Mouse (Mus musculus) right cerebral cortex, postnatal 25 days (tissue): ENCODE results near the gene Sympk.

Experiments used
- DNase-seq: peaks from one replicate; pipeline ENCODE4 v3.0.0; 2022

Sympk gene

DNA sequence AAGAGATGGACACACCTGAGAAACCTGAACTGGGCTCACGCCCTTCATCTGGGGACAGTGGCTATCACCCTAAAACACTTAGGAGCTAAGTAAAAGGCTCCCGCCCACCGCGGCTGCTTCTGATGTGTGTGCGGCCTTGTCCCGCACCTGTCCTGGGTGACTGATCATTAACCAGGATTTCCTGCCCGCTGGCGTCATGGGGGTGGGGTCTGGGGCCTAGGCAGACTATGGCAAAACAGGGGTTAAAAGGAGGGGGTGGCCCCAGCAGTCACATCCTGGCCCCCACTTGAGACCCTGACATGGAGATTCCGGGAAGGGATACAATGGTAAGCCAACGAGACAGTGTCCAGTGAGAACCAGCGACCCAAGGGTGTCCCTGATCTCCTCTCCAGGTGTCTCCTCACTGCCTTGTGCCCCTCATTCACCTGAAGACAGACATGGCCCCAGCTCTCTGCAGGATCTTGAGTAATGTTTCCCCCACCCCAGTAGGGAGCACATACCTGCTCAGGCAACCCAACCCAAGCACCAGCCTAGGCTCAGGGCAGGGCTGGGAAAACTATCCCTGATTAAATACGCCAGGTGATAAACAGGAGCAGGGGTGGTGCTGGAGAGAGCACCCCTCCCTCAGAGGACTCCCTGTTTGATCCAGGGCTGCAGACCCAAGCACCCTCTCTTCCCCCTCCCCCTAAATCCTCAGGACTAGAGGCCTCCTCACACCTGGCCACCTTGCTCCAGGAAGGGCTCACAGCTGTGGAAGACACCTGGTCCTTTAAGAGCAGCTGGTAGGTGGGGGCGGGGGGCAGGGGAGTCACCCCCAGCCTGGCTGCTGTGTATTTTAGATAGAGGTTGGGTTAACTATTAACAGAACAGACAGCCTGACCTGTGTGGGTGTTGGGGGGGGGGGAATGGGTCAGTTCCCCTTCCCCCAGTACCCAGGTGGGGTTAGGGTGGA, 16.9 kb upstream of the Sympk start:
- no peak for DNase-seq

- no peak for DNase-seq
Observed at GRCm38 (mm10) chr7:19010581-19010980, 13.6 kb upstream of the Sympk start.

DNA sequence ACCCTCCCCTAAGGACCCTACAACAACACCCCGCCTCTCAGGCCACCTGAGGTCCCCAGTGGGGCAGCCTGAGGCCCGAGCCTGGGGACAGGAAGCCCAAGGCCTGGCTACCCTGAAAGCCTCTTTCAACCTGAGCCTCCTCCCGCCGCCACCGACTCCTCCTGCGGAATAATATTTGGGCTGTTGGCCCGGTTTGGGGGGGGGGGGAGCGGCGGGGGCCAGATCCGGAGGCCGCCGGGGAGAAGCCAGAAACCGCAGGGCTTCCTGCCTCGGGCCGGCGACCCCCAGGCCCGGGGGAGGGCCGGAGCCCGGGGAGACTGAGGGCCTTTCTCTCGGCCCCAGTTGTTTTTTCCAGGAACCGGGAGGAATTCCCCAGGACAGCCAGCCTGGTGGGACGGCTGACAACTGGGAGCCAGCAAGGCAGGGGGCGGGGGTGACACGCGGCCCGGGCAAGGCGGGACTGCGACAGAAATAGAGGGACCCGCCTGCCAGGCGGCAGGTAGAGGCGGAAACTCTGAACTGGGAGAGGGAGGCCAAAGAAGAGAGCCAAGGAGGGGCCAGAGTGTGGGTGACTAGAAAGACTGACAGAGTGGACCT, 12.1 kb upstream of the Sympk start:
- peak; percentile 8 for DNase-seq

DNA sequence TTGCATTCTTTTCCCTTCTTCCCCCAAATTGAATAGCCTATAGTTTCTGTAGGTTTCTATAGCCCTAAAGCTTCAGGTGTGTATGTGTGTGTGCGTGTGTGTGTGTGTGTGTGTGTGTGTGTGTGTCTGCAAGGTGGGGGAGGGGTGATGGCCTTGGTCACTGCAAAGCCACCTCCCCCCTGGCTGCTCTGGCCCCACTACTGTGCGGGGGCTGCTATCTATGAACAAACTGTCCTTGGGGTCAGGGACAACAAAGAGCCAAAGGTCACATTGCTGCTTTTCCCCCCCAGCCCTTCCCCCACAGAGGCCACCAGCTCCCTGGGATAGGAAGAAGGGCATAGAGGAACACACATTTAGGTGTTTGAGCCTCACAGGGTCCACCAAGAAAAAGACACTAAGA, 11.3 kb upstream of the Sympk start:
- no peak for DNase-seq

GRCm38 (mm10) chr7:19014452-19014851, 9.7 kb upstream of the Sympk start:
- DNase-seq = no peak

DNA sequence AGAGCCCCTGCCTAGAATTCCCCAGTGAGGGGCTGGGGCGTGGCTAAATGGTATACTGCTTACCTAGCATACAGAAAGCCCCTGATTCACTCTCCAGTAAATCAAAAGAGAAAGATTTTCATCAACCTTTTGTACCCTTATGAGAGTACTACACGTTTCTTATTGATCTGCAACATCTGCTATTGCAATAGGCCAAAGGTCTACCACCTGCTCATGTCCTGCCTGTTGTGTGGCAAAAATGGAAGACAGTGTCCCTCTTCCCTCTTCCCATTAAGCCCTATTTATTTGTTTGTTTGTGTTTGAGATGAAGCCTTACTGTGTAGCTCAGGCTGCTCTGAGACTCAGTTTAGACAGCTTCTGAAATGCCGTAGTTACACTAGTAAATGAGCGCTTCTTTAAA, 8.1 kb upstream of the Sympk start:
- no peak for DNase-seq

- DNase-seq = no peak
Observed at GRCm38 (mm10) chr7:19017909-19018308, 6.3 kb upstream of the Sympk start.

DNA sequence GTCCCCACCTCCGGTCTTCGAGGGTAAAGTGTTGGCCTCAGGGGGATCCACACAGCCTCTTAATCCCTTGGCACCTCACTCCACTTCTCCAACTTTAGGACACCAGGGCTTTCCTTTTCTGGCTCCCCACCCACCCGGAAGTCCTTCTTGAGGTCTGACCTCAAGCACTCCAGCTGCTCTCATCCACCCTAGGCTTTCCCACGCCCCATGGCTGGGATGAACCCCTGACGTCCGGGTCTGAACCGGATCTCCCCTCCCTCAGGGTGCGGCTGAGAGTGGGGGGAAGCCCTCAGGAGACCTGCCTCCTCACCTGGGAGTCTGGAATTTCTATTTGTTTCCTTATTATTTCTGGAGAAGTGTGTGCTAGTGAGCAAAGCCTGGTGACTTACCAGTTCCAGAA, 3.1 kb upstream of the Sympk start:
- no peak for DNase-seq

- DNase-seq = no peak
Observed at GRCm38 (mm10) chr7:19022189-19022958, 1.8 kb upstream of the Sympk start.

DNA sequence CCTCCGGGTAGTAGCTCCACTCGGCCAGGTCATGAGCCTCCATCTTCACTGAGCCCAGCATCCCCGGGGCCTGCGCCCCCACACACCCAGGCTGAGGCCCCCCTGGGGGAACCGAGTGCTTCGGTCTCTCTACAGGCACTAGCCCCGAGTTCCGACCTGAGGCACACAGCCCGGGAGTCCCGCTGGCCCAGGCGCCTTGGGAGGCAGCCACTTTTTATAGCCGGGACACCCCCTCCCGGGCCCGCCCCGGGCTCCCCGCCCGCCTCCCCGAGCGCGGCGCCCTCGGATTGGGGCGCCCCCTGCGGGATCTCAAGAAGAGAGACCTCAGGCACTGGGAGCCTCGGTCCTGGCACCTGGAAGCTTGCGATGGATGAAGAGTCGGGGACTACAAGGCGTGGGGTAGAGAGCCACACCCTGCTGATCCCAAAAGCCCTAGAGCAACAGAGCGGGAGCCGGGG, 791 bp upstream of the Sympk start, which contains the start of gene Foxa3:
Gene Foxa3 (minus strand): TSS at position 182 of the 458 bp plus-strand sequence.
- DNase-seq = no peak

DNA sequence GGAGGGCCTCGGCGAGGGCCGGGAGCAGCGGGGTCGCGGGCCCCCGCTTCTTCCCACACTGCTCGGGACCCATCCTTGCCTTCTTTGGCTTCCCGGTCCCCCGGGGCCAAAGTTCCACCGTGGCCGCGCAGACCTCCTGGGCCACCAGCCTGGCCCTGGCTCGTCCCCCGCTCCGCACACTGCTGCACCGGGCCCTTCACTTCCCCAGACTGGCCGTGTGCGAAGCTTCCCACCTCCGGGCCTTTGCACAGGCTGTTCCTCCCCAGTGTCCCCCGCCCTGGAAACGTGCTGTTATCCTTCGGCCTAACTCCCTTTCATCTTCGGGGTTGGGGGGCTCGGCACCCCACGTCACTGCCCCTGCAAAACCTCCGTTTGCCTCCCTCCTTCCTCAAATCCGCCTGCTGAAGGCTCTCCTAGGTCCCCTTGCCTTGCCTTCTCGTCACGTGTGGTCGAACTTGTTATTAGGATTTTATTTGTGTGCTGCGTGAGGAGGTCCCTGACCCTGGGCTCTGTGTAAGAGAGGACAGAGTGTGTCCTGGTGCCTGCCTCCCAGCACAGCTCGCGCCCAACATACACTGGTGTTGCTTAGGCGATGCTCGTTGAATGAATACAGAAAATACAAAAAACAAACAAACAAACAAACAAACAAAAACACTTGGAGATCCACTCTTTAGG, 541 bp downstream of the Sympk start:
- DNase-seq = no peak

- no peak for DNase-seq
Observed at GRCm38 (mm10) chr7:19028067-19028466, 3.9 kb downstream of the Sympk start.

- DNase-seq = no peak
Observed at GRCm38 (mm10) chr7:19029084-19029653, 5.0 kb downstream of the Sympk start.

GRCm38 (mm10) chr7:19031641-19032040, 7.5 kb downstream of the Sympk start:
- no peak for DNase-seq

DNA sequence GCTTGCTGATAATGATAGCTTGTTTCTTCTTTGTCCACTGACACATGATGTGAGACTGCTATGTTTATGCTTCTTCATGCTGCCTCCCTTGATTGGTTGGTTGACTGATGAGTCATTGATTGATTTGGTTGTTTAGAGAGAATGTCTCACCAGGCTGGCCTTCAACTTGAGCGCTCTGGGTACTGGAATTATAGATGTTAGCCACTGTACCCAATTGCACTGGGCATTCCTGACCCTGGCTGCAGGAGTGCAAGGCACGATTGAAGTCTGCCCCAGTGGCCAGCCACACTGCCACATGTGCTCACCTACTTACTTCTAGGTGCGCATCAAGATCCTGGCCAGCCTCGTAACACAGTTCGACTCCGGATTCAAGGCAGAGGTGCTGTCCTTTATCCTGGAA, 20.4 kb downstream of the Sympk start:
- no peak for DNase-seq

DNA sequence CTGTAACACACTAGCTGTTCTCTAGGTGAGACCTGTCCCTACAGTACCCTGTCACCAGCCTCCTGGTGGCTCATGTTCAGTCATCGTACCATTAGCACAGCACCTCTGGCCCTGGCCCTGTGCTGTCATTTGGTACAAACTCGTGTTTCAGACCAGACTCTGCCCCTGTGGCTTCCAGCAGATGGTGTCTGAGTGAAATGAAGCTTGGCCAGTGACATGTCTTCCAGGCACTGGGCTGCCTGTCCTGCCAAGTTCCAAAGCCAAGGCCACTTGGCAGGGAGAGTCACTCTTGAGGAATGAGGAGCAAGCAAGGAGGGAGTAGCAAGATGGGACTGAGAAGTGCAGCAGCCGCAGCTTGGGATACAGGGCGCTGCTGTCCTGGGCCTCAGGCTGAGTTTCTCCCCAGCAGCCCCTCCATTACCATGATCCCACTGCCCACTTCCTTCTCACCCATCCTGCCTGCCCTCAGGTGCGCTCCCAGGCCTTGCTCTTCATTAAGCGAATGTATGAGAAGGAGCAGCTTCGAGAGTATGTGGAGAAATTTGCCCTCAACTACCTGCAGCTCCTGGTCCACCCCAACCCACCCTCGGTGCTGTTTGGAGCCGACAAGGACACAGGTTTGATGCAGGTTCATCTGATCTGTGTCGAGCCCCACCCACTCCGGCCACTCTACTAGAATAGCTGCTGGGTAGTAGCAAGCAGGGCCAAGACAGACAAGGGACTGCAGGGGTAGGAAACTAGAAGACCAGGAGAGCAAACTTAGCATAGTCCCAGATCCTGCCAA, 22.3 kb downstream of the Sympk start:
- no peak for DNase-seq

DNA sequence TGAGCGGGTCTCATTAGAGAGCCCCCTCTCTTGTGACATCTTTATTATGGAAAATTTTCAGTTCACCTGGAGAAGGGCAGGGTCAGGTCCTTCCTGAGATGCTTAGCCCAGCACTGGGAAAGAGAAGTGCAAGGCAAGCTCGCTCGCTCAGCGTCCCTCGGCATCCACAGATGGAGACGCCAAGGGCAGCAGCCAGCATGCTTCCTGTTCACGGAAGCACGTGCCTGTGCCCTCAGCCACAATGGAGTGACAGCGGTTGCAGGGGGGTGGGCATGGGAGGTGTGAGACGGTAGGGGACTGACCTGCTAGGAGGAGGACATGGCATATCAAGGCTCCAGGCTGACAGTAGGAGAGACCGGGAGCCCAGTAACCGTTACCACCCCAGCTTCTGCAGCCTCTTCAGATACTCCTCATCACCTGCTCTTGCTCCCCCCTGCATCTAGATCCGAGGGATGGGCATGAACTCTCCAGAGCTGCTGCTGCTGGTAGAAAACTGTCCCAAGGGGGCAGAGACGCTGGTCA, 23.9 kb downstream of the Sympk start:
- no peak for DNase-seq

DNA sequence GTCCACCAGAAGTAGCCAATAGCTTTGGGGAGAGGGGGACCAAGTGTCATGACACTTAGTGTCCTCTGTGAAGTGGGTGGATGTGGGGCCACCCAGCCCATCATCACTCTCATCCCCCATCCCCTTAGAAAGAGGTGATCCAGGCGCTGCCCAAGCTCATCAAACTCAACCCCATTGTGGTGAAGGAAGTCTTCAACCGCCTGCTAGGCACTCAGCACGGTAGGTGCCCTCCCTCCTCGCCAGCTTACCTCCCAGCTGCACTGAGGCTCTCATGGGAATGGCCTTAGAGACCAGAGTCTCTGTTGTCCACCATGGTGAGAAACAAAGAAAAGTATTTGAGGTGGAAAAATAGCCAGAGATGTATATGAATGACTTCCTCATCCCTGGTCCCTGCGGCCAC, 25.1 kb downstream of the Sympk start:
- no peak for DNase-seq

GRCm38 (mm10) chr7:19050172-19050571, 26.0 kb downstream of the Sympk start:
- no peak for DNase-seq

DNA sequence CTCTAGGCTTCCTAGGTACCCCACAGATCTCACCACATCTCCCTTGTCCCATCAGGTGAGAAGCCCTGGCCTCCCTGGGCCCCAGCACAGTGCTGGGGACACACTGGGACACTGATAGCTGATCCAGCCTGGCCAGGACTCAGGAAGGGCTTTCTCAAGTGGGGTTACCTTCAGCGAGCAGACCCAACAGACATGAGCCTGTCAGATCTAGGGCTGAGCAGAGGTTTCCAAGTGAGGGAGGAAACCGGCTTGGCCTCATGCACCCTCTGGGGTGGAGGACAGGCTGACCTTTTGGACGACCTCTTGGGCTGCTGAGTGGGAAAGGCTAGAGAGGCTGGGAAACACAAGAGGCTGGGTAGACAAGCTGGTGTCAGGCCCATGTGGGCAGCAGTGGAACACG, 27.0 kb downstream of the Sympk start:
- DNase-seq = no peak
